Mouse (Mus musculus): Measurements from ENCODE around the gene Zfp503. TPM values are rescaled to one million over a fixed set of nuclear protein-coding genes. Genes with fewer than 3 reads are reported as not detected.

The Zfp503 gene
- total RNA-seq, 2 experiments from 2014 or later: 1.8 to 2.2 TPM

DNA sequence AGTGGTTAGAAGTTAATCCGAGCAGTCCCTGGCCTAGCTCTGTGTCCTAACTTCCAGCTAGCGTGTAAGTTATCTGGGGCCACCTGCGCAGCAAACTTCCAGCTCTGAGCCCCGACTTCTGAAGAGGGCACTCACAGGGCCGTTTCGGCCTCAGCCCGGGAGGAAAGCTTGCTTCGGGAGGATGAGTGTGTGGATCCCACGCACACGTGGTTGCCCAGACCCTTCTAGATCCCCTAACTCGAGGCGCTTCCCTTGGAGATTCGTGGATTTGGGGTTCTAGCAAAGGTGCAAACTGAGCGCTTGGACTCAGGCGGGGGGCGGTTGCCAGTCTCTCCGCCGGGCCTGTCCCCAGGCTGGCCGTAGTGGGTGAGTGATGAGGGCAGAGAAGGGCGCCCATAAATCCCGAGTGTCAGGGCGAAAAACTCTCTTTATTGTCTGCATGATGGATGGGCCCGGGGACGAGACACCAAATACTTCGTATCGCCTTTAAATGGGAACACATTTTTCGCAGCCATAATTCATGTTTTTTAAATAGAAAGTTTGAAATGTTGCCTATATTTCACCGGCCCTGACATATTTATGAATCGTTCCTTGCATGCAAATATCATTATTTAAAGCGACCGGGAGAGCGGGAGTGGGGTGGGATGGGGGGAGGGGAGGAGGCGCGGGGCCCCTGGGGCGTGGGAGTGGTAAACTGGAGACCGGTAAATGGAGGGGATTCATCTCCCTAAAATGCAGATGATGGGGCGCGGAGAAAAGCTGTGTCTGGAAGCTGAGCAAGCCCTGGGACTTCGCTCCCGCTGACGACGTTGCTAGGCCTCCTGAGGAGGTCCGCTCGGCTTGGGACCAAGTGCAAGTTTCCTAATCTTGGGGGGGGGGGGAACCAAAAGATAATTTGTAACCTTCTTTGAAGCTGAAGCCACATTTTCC is 4.9 kb upstream of the Zfp503 start:
- intact Hi-C loops (cut with DNase I): no loop called here
- DNase-seq: no peak

DNA sequence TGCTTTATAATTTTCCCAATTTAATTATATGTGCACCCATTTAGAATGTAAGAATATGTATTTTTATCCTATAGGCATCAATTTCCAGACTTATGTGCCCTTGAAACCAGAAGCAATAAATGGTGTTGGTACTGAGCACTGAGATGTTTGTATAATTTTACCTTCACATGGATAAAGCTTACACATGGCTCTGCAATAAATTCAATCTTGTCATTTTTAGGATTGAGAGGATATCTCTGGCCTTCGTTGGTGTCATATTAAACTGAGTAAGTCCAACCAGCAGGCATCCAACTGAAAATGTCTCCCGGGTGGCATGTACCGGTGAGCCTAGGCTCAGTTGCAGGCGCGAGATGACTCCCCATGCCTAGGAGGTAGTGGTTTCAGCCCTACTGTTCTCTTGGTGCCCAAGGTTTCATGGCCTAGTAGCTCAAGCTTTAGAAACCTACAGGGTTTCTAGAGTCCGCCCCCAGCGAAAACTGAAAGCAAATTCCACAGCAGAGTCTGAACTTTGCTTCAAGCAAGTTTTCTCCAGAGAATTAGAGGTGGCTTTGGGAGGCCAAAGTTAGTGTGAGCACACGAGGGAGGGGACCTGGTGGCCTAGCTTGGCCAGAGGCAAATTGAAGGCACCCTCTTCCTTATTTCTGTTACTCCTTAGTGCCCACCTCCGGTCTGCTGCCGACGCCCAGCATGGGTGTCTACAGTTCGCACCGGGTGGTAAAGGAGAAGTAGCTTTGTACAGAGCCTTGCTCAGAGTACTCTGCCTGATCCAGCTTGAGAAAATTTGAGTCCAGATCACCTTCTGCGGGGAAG is 4.1 kb upstream of the Zfp503 start:
- intact Hi-C loops (cut with DNase I): no loop called here
- no peak for DNase-seq

DNA sequence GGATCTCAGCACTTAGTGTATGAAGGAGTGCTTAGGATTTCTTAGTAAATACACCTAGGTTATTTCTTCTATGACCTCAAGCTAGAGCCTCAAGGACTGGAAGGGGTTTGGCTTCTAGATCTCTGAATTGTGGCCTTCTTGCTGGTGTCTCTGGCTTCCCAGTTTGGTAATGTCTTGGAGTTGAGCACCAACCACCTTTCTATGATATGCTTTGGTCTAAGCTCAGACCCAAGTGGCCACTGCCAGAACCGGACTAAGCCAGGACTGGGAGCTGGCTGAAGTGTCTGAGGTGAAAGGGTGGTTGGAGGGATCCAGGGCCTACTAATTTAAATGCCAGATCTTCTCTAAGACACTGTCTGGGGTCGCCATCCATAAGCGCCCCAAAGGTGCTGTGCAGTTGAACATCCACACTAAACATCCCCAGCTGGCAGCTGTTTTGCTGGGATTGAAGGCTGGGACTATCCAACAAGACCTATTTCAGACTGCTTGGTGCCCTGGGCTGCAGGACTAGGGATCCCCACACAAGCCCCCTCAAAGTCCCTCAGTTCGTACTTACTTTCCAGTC is 3.0 kb upstream of the Zfp503 start:
- intact Hi-C loops (cut with DNase I): no loop called here
- DNase-seq: no peak

DNA sequence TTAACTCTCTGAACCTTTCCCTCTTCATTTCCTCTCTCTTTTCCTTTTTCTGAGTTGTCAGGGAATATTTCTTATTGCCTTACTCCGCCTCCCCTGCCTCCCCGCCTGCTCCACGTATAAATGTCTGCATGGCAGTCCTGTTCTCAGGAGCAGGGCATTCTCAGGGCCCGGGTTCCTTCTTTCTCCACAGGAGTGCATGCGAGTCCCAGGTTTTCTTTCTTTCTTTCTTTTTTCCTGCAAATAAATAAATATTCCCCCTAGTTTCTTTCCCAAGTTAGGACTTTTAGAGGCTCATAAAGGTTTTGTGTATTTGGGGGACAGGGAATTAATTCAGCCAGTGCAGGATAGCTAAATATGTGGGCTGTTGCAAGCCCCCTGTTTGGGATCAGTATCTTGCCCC is 2.5 kb upstream of the Zfp503 start:
- no peak for DNase-seq
- intact Hi-C loops (cut with DNase I): no loop called here

DNA sequence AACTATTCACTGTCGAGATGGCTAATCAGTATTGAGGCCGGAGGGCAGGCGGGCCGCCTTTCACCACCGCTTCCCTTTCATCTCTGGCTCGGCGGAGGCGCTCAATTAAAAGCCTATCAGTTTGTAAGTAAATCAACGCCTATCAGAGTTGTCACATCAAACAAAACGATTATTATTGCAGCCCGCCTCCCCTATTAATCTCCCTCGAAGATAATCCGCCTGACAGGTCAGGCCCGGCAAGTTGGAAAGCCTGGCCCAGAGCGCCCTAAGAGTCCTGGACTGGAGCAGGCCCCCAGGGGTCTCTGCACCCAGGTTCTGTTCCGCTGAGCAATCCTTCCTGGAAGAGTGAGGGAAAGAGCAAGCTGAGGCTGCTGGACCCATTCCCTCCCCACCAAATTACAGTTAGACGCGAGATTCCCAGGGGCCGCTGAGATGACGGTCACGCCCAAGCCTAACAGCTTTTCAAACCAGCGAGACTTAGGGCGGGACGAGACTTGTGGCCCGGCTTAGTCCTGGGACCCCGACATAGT is 1.9 kb upstream of the Zfp503 start:
- DNase-seq: no peak
- intact Hi-C loops (cut with DNase I): no loop called here

DNA sequence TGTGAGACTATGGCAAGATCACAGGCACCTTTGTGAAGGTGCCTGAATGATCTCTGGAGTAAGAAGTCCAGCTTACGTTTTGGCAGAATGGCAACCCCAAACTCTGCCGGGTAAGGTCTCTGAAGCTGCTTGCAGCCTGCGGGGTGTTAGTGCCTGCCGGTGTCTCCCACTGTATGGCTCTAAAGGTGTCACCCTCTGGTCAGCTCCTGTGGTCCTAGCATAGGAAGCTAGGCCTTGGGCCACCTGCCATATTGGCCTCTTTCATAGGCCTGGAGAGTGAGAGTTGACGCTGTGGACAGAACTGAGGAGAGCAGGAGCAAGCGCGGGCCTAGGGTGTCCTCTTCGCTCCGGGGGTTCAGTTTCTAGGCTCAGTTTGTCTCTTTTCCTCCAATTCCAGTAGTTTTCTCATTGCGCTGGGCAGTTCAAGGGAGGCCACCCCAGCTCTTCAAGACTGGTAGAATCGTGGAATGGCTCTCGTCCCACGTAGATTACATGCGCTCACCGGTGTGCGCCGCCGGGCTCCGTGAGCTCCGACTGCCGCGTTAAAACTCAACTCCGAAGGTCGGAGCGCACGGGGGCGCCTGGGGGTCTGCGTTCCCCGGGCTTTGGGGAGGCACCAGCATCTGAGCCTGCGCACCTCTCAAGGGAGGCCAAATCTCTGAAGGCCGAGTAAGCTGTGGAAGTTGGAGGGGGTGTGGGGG is 1.1 kb upstream of the Zfp503 start:
- DNase-seq: no peak
- intact Hi-C loops (cut with DNase I): no loop called here

DNA sequence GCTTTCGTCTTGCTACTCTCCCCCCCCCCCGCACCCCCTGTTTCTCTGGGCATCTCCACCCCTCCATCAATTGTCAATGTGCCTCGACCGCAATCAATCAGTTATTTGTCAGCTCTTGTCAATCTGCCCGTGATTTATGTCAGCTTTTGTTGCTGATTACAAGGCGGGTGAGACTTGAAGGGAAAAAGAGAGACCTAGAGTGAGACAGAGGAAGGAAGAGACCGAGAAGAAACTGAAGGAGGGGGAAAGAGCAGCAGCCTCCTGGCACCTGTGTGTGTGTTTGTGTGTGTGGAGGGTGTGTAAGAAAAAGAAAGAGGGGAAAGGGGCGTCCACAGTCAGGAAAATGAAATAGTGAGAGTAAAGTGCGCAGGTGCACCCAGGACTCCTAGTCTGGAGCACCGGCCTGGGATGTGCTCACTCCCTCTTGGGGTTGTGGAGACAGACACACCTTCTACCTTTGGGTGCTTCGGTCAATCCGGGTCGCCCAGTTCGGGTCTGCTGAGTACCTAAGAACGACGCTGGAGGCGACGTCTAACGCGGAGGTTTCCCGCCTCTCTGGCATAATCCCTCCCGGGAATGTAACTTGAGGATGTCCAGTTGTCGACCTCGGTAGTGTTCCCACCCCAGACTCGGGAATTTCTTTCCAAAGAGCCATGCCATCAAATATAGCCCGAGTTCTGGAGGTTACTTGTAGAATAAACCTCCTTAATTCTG is 667 bp downstream of the Zfp503 start:
- intact Hi-C loops (cut with DNase I): loop anchor here (2.0 to 10.0 kb wide), 7 partner anchors 30 to 1414 kb away; partner anchors contain the start of gene Lrmda
- DNase-seq: peak; percentile 38 to 47

DNA sequence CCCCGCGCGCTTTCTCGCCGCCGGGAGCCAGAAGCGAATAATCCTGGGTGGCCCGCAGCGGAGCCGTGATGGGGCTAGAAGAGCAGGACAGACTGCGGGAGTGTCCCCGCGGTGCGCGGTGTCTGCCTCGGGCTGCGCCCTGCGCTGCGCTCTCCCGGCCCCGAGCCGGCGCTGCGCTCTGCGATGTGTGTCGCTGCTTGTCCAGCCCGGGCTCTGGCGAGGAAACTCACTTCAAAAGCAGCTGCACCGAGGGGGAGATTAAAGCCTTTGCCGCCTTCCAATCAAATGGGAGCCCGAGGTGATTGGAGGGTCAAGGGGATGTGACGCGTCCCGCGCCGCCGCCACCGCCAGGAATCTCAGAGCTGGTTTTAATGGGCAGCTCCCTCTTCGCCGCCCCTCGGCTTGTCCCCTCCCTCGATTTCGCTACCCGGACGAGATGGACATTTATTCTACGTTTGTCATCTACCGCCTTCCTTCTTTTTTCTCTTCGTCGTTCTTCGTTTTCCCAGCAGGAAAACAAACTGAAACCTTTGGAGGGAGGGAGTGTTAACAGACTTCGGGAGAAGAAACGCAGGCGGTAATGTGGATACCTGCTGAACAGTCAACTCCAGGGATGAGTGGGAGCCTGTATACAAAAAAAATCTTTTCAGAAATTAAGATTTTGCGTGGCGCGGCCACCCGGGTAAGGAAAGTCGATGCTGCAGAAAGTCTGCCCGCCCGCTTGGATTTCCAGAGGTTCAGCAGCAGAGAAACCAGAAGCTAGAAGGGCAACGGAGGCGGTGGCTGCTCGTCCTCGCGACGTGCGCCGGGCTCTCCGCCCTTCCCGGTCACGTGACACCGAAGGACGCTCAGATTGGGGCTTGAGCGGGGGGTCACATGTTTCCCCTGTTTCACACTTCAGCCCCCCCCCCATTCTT is 1.5 kb downstream of the Zfp503 start:
- peak; percentile 90 to 91 for DNase-seq
- intact Hi-C loops (cut with DNase I): loop anchor here (2.0 to 10.0 kb wide), 7 partner anchors 31 to 1414 kb away; partner anchors contain the start of gene Lrmda

DNA sequence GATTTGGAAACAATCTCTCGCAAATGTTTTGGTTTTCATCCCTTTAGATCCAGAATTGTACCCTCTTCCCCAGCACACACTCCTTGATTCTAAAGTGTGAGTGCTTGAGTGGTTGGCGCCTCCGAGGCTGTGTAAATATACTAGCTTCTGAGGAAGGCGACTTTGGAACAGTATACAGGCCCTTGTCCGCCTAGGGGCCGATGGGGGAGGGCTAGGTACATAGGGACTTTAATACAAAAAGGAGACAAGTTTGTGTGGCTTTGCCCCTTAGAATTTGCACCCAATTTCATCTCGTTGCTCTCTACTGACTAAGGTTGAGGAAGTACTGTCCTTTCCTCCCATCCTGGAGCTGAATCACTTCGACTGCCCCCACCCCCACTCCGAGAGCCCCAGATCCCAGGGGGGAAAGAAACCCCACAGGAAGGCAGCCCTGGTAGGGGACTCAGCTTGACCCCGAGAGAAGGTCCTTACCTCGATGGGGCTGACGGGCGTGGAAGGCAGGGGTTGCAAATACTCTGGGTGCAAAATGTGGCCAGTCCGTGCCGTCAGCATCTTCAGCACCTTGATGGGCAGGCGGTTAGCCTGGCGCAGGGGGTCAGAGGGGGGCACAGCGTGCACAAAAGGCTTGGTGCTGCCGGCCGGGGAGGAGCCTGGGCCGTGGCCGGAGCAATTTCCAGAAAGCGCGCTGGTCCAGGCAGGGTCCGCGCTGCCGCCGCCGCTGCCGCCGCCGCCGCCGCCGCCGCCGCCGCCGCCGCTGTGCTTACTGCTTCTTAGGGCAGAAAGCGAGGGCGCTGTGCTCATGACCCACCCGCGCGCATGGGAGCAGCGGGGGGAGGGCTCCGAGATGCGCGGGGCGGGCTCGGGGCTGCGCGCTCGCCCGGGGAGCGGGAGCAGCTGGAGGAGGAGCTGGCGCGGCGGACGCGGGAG is 2.4 kb downstream of the Zfp503 start:
- intact Hi-C loops (cut with DNase I): loop anchor here (1.0 to 10.0 kb wide), 6 partner anchors 338 to 1415 kb away; no protein-coding TSS in a partner anchor

DNA sequence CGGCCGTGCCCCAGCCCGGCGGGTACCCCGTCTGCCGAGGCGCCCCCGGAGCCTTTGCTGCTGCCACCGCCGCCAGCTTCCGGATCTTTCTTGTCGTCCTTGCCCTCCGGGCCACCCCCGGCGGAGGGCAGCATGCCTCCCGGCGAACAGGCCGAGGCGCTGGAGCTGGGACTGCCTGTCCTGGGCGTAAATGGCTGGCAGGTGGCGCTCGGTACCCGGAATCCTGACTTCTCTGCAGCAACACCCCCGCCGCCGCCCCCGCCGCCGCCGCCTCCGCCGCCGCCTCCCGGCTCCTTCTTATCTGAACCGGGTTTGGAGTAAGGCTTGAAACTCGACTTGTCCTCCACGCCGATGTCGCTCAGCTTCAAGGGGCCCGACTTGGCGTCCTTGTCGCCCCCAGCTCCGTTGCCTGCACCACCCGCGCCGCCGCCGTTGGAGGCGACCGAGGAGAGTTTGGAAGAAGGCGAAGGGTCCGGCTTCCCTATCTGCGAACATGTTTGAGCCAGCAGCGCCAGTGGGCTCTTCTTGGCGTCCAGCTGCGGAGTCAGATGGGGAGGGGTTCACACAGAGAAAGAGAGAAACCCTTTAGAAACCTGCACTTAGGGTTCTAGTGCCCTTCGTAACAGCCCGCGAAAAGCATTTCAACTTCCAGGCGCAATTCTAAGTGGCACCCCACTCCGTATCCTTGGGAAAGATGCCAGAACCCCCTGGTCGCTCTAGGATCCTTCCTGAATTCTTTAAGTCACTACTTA is 3.2 kb downstream of the Zfp503 start:
- intact Hi-C loops (cut with DNase I): loop anchor here (1.0 to 10.0 kb wide), 6 partner anchors 339 to 1416 kb away; no protein-coding TSS in a partner anchor
- DNase-seq: peak; percentile 85 to 86

More for the DNA sequence above, 2.4 kb downstream of the Zfp503 start:
- peak; percentile 40 to 57 for DNase-seq

DNA sequence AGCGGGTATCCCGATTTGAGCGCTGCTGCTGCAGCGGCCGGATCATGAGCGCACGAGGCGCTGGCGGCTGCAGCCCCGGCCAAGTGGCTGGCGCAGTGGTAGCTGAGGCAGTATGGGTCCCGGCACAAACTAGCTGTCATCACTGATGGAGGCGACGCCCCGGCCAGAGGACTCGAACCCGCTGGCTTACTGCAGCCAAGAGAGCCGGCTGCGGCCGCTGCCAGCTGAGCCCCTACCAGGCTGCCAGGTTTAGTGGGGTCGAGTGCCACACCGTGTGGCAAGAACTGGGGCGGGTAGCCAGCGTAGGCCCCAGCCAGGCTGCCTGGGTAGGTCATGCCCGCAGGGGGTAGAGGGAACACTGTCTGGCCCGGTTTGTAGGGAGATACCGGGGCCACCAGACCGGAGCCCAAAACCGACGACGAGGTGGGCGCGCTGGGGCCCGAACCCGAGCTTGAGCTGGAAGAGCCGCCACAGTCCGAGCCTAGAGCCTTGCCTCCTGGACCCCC is 3.9 kb downstream of the Zfp503 start:
- intact Hi-C loops (cut with DNase I): loop anchor here (5.0 to 10.0 kb wide), 5 partner anchors 339 to 1417 kb away; no protein-coding TSS in a partner anchor
- no peak for DNase-seq

DNA sequence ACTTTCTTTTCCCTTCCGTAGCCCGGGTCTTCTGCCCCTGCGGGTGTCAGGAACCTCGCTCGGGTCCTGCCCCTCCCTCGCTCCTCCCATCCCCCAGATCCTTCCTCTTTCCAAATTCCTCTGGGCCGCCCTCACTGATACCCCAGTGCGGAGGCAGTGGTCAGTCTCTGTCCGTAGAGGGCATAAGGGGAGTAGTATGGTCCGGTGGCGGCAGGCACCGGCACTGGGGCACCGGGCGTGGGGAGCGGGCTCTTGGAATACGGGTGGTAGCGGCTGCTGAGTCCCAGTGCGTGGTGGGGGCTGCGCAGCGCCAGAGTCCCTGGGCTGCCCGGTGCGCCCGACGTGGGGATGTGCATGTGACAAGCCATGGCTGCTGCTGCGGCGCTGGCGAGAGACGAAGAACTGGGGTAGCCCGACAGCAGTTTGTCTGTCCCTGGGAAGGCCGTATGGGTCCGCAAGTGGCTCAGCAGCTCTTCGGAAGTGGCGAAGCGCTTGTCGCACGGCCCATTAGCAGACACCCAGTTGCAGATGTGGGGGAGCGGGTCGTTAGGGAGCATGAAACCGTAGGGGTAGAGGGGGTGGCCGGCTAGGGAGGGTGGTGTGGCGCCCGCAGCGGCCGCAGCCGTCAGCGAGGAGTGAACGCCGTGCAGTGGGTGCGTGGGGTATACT is 4.5 kb downstream of the Zfp503 start:
- intact Hi-C loops (cut with DNase I): loop anchor here (5.0 to 10.0 kb wide), 7 partner anchors 133 to 1417 kb away; no protein-coding TSS in a partner anchor
- DNase-seq: peak; percentile 24 to 31

DNA sequence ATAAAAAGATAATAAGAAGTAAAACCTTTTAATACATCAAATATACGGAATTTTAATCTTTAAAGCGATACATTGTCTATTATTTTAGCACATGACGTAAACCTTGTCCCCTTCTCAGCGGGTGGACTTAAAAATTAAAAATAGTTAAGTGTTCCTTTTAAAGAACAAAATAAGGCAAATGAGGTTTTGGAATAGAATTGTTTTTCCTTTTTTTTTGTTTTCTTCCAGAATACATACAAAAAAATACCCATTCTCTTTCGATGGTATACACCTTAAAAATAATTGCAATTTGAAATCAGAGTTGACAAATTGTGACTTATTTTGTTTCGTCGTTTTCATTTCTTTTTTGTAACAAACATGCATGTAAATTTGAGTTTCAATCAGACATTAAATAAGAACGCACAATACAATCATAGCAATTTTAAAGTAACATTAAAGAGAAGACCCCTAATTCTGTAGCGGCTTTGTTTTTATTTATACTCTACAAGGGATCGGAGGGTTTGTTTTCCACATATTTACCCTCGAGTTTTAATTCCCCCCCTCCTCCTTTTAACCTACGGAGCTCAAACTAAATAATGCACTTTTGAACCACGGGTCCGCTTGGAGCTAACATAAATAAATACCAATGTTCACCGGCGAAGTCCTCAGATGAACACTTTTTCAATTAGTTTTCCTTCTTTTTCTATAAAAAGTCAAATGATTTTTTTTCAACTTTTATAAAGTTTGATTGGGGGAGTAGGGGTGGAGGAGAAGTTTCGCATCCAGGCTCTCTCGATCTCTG is 5.3 kb downstream of the Zfp503 start:
- DNase-seq: no peak
- intact Hi-C loops (cut with DNase I): loop anchor here (5.0 to 10.0 kb wide), 5 partner anchors 132 to 1063 kb away; no protein-coding TSS in a partner anchor

DNA sequence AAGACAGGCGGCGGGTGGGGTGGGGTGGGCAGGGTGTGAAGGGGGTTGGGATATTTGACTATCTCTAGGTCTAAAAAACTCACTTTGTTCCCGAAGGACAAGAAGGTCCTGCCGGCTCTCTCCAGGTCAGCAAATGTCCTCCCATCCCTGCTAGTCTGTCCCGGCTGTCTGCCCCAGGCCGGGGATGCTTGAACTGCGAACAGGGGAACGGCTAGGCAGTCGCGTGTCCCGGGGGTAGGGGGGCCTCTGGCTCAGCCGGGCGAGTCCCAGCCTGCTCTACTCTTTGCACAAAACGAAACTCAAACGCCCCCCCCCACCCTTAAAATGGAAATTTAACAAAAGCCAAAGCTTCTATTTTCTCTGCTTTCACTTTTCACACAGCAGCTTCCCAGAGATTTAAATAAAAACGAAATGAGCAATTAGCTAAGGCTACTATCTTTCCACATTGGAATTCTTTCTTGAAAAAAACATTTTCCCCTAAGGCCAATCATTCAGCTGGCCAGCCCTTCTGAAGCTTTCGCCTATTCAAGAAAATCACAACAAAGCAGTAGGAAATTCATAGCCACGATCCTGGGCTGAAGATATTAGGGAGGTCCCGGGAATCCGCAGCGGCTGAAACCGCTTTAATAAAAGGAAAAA is 6.0 kb downstream of the Zfp503 start:
- intact Hi-C loops (cut with DNase I): loop anchor here (5.0 to 10.0 kb wide), 5 partner anchors 131 to 1064 kb away; no protein-coding TSS in a partner anchor
- DNase-seq: peak; percentile 22 to 43

Measured in heart, postnatal 36 days (tissue).